Mouse (Mus musculus): ENCODE measurements around the gene Serinc5.
"Not testable (repeated sequence)": the region's sequence is repeated elsewhere in the genome, so short reads cannot be mapped to it uniquely, and the experiment has no call there.

The Serinc5 gene

DNA sequence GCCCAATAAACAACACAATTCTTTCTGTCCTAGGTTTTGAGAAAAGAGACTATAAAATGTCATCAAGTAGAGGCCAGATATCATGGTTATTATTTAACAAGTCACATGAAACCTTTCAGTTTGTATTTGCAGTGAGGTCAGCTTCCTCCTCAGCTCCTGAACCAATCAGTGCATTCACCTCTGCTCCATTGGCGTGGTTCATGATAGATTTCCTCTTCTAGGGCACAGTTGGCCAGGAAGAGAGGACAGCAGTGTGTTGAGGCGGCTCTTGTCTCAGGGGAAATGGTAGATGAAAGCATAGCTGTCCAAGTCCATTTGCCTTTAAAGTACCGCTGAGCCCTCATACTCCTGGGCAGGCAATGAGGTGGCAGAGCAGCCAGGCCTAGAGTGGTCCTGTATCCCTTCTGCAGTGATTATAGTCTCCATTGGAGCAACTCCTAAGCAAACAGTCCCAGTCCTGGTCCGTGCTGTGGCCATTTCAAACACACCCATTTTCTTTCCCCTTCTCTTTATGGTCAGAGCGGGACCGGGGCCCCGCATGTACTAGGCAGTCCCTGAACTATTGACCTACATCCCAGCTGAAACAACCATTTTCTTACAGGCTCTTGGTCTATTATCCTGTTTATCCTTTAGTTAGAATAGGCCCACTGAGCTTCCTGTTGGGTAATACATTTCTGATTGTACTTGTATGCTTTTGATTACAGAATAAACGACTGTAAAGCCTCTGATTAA is 51.8 kb downstream of the Serinc5 start:
- in situ Hi-C loops (cut with MseI, MboI): no loop called here

DNA sequence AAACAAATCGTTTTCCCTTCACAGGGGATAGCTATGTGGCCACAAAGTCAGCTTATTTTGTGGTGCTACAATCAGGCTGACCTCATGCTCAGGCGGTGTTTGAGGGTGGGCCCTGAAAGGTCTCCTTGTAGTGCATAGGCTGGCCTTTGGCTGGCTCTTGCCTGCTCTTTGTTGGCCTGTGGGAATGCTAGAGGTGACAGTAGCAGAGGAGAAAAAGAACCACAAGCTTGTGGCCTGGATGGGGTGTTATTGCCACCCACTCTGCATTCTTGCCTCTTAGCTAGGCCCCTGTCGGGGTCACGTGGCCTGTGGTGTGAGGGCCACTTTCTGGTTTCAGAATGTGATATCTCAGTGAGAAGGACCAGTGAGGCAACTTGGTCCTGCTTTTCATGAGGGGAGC is 54.1 kb downstream of the Serinc5 start:
- in situ Hi-C loops (cut with MseI, MboI): no loop called here

DNA sequence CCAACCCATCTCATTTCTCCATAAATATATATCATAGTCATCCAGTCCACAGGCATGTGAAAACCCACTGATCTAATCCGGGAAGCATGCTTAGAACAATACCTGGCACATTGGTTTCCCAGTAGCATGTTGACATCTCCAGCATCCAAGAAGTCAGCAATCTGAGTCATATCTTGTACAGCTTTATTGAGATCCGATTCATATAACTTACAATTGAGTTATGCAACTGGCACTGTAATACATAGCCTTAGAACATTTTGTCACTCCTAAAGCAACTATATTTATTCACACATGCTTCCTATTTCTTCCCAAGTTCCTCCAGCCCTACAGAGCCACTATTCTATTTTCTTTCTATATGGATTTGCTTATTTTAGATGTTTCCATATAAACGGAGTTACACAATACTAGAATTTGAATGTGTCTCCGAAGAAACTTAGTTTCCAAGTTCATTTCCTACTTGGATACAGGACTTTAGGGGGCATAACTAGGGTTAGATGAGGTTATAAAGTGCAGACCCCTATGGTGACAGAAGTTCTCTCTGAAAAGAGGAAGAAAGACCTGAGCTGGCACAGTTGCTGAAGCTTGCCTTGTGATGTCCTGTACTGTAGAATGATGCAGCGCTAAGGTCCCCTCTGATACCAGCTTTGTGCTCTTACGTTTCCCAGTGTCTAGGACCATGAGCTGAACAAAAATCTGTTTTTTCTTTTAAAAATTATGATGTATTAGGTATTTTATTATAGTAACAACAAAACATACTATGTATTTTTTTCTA is 57.5 kb downstream of the Serinc5 start:
- in situ Hi-C loops (cut with MseI, MboI): no loop called here

DNA sequence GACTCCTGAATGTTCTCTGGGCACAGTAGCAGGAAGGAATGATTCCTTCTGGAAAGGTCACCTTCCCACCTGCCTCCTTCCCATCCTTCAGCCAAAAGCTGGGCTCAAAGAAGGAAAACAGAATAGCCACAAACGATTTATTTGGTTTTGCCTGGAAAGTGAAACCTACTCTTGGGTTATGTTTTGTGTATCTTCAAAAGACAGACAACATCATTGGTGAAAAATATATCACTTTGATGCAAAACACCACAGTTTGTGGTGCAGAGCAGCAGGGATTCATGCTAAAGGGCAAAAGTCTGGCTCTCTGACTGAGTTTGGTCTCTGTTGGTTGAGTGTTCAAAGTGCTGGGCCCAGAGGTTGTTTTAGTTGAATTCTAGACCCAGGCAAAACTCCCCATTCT is 60.8 kb downstream of the Serinc5 start:
- in situ Hi-C loops (cut with MseI, MboI): no loop called here

DNA sequence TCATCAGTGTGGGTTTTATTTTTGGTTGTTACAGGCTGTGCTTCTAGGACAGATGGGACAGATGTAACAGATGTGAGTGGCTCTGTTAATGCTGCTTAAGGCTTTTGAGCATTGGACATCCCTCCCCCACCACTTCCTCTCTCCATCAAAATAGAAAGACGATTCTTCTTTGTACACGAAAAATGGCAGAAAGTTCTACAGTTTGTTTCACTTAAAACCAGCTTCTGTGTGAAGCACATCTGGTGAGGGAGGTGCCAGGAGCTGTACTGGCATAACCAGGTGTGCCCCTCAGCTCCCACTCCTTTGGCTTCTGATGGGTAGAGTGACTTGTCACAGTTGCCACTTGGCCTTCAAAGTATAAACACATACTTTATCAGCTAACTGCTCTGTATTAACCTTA is 63.8 kb downstream of the Serinc5 start:
- in situ Hi-C loops (cut with MseI, MboI): no loop called here

DNA sequence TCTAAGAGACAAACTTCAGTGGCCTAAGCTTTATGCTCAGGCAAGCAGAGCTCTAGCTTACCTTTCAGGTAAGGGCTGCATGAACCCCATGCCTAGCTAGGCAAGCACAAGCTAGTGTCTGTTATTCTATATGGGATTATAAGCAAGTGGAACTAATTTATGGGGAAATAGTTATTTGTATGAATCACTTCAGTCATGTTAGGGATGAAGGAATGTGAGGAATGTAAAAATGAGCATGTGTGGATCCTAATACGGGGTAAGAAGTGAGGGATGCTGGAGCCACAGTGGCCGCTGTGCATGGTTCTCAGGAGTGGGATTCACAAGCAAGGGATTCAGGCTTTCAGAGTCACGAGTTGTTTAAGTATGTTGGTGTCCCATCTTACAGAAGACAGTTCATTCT is 64.4 kb downstream of the Serinc5 start:
- in situ Hi-C loops (cut with MseI, MboI): no loop called here

DNA sequence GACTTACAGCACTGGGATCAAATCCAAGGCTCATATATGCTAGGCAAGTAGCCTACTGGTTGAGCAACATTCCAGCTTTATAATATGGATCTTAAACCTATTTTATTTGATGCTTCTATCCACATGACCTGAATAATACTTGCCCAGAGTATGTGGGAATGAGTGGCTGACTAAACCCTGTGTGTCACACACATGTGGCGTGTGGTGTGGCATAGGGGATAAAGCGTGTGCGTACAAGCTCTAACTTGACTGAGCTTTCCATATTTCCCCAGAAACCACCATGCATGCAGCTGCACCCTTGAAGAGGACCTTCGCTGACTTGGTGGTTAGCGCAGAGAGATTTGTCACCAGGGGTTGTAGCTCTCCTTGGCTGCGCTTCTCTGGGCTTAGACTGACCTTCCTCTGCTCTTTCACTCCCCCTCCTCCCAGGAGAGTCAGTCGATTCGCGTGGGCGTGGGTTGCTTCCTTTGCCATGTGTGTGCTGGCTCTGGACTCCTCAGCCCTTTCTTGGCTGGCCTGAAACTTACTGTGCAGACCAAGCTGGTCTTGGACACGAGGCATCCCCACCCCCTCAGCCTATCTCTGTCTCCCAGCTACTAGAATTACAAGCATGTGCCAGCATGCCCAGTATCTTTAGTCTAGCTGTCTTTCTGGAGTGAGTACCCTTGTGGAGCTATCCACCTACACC is 65.2 kb downstream of the Serinc5 start:
- in situ Hi-C loops (cut with MseI, MboI): no loop called here

DNA sequence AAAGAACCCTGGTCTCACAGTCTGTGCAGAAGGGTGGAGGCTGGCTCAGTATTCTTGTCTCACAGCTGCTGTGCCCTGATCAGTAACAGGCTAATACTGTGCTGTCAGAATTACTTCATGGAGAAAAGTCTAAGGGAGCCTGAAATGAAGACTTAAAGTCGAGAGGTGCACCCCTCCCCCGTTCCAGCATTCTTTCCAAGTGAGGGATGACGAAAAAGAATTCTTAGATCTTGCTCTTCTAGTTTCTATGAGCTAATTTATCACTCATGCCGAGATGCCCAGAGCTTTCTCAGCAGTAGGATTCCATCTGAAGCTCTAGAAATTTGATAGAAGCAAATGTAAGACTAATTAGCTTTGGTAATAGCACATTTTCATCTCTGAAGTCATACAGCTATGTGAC is 66.8 kb downstream of the Serinc5 start:
- in situ Hi-C loops (cut with MseI, MboI): no loop called here

DNA sequence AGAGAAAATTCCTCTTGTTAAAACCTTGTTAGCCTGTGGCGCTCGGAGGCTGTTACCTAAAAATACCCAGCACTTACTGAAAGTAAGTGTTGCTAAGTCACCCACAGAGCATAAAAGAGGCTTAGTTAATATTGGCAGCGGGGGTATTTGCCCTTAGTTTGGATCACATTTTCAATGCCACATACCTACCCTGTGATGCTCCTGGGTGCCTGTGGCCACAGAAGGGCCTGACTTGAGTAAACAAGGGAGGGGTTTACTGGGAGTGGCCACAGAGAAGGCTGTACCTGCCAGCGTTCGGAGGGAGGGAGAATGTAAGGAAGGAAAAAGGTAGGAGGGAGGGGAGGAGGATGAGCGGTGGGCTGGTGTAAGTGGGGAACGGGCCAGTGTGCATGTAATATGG is 68.8 kb downstream of the Serinc5 start:
- in situ Hi-C loops (cut with MseI, MboI): no loop called here

DNA sequence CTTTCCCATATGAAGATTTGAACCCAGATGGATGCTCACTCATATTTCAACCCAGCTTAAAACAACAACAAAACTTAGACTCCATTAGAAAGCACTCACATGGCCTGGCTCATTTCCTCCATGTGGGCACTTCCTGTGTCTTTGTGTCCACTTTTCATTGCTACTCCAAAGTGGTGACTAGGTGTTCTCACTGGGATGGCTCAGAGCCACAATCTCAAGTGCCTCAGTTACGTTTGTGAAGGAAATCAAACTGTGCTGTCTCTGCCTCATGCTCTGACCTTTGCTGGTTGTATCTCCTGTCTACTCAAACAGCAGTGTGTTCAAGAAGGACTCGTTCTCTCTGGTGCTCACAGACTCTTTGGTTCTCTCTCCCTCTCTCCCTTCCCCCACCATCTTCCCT is 70.7 kb downstream of the Serinc5 start:
- in situ Hi-C loops (cut with MseI, MboI): no loop called here

DNA sequence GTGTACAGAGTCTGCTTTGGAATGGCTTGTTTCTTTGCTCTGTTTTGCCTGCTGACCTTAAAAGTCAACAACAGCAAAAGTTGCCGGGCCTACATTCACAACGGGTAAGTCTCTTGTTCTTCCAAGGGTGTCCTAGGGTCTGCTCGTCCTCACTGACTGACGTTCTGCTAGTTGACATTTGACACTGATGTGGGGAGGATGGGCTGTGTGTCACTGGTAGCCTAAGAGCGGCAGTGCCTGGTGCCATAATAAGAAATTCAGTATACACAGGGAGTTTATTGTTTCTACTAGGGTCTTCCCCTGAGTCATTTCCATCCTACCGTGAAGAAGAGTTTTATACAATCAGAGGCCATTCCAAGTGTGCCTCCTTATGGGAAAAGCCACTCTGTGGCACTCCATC is 71.9 kb downstream of the Serinc5 start:
- in situ Hi-C loops (cut with MseI, MboI): no loop called here

DNA sequence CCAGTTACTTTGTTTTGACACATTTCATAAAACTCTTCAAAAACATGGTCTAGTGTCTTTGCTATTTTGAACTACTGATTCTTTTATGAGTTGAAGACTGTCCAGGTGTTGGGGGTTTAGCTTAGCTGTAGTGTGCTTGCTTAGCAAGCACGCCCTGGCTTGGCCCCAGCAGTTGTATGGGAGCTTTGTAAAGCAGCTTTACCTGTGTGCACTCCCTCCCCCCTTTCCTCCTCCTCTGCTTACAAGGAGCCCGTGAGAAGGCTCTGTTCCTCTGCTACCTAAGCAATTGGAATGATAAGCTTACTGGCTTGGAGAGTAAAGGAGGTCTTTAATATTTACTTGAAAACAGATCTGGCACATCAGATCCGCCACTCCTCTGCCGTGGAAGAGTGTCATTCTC is 72.6 kb downstream of the Serinc5 start:
- in situ Hi-C loops (cut with MseI, MboI): no loop called here

DNA sequence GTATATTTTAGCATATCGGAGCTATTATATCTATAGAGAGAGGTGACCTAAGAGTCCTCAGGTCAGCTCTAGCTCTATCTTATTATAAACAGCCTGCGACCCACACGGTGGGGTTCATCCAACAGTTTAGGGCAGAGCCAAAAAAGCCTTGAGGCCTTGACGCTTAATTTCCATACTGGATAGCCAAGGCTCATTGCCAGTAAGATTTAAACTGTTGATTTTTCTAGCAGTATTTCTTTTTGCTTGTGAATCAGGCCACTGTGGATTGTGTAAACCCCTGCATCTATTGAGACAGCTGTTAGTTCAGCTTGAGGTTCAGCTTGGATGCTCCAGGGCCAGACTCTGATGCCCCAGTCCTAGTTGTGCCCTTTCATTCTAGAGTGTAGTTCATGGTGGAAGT is 73.4 kb downstream of the Serinc5 start:
- in situ Hi-C loops (cut with MseI, MboI): no loop called here

DNA sequence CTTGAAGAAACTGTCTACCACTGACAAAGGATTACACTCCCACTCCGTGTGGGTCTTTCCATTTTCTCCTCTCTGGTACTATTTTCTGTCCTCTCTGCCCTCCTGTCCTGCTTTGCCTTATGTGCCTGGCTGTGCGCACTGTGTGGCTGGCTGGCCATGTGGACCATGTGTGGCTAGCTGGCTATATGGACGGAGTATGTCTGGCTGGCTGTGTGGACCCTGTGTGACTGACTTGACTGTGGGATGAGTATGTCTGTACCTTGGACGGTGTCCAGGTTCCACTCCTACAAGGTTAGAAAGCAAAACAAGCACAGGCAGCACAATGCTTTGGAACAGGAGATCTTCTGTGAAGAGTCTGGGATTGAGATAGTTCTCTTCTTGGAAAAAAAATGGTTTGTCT is 74.4 kb downstream of the Serinc5 start:
- in situ Hi-C loops (cut with MseI, MboI): no loop called here

DNA sequence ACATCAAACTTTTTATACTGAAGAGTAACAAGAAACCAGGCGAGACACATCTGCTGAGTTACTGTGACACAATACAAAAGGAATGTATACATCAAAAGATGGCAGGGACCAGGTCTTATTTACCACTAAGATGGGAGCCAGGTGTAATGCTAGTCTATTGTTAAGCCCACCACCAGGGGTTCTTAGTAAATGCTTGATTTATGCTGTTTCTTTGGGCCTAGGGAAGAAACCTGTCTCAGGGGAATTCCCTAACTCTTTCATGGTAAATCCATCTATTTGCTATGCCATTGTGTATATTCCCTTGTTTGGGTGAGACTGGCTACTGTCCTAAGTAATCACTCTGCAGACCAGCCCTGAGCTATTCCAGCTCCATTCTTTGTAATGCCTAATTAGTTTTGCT is 76.3 kb downstream of the Serinc5 start:
- in situ Hi-C loops (cut with MseI, MboI): not testable (repeated sequence)

DNA sequence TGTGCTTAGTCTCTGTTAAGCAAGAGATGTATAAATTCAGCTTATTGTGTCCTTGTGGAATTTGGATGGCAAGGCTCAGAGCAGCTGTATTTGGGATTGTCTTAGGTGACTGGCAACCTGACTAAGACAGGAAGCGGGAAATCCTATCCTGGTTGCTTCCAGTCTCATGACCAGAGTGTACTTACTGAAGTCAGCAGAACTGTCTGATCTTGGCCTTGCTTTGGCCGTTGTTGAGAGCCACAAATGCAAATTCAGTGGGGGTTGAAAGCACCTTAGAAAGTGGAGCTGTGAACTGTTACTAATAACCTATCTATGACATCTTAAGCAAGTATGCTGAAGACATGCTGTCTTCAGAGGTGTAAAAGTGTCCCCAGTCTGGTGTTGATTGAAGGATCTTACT is 78.2 kb downstream of the Serinc5 start:
- in situ Hi-C loops (cut with MseI, MboI): no loop called here

DNA sequence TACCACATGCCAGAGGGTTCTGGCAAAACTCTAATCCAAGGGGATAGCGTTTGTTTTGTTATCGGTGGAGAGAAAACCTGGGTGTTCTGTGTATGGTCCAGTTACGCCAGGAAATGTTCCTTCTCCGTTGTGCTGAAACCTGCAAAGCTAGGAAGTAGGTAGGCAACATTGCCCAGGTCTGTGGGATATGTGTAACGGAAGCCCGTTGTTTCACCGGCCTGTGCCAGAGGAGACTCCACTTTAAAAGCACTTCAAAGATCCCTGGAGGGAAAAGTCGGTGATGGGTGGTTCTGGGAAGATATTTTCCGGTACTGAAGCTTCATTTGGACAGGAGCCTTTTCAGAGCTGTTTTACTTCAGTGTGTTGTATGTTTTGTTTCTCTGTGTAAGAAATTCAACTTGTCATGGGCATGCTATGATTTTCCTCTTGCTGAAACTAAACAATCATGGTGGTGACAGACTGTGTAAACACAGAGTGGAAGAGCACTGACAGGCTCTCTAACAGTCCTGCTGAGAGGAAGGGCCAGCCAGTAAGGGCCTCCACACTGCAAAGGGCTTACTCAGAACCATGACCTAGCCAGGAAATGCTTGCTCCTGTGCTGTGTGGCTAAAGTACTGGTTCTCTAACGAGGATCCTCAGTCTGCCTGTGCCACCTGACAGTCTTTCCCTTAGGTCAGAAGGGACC is 83.1 kb downstream of the Serinc5 start:
- in situ Hi-C loops (cut with MseI, MboI): no loop called here

DNA sequence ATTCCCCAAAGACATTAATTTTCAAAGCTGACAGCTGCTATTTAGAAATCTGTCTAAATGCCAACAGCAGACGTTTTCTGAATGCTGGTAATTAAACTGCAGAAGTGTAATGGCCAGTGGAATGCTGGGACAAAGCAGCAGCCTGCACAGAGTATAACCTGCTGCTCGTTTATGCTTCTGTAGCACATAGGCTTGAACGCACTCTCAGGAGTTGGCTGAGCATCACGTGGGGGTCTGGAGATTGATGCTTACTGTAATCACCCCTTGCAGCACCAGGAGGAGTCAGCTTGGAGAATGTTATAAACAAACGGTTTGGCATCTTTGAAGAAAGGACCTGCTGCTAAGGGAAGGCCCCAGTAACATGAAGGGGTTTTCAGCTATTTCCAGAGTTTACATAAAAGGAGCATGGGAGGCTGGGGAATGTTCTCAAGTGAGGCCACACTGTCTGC is 85.6 kb downstream of the Serinc5 start:
- in situ Hi-C loops (cut with MseI, MboI): no loop called here

DNA sequence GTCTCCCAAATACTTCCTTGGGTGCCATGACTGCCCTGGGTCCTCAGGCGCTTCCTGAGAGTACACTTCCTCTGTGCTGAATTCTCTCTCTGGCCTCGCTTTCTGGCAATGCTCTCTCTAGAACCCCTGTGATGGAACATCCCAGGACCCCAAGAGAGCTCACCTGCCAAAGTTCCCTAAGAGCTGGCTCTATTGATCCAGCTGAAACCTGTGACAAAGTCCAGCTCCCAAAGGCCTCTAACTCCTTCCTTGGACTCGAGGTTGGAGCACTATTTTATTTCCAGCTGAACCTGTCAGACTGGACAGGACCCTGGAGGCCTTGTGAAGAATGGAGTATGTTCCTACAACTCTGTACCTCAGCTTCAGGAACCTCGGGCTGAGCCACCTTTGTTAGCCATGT is 86.2 kb downstream of the Serinc5 start:
- in situ Hi-C loops (cut with MseI, MboI): no loop called here

DNA sequence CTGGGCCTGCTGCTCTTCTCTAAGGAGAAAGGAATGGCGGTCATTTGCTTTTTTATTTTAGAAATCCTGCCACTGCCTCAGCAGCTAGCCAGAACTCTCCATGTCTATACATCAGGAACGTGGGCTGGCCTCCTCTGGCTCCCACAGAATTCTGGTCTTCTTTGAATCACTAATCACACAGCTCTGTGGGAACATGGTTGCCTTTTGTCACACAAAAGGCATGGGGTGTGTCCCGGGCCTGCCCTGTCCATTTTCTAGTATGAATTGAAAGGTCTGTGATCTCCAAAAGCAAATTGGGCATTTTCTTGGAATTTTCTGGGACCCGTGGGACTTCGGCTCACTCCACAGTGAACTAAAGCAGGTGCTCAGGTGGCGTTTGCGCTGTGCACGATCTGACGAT is 87.9 kb downstream of the Serinc5 start:
- in situ Hi-C loops (cut with MseI, MboI): no loop called here

DNA sequence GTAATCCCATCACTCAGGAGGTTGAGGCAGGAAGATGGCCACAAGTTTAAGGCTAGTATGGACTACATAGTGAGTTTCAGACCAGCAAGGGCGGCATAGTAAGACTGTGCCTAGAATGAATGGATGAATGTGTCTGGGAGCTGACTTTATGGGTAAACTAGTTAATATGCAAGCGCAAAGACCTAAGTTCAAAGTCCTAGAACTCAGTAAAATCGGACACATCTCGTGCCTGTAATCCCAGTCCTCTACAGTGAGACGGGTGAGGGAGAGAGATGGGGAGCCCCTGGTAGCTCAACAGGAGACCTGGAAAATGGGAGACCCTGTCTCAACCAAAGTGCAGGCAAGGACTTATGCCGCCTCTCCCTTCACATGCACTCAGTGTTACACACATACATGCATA is 88.5 kb downstream of the Serinc5 start:
- in situ Hi-C loops (cut with MseI, MboI): no loop called here

DNA sequence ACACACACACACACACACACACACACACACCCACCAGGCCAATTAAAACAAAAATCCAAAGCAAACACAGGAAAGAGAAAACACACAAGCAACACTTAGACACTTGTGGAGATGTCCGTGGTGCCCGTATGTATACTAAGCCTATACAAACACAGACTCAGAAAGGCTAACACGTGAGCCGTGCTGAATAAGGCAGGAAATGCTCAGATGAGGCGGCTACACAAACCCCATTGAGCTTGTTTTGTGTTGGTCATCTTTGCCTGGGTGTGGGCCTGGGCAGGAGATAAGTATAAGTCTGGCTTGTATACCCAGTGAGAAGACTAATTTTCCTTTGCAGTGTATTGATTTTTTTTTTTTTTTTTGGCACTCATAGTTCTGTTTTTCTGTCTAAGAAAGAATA is 91.1 kb downstream of the Serinc5 start:
- in situ Hi-C loops (cut with MseI, MboI): no loop called here
